Mouse (Mus musculus) small intestine, adult 2 months (tissue): ENCODE data around the gene Mpdz.

Source experiments
- CTCF ChIP-seq: fragments of 200-500 bp; IDR thresholded peaks from 2 replicates; pipeline ENCODE4 v1.5.1; 2012; ENCODE audit warnings: low read depth, mild to moderate bottlenecking, control low read depth, inconsistent platforms, low read length, moderate library complexity, mixed read lengths; ENCODE audit not compliant: insufficient replicate concordance, insufficient read length; ENCODE audit errors: extremely low read depth
- POLR2A ChIP-seq: fragments of 200-500 bp; IDR thresholded peaks from 2 replicates; pipeline ENCODE4 v1.6.1; 2012; ENCODE audit warnings: low read depth, mild to moderate bottlenecking, control low read depth, inconsistent platforms, low read length, moderate library complexity

GRCm38 (mm10) chr4:81345141-81345540 lies 97.5 kb downstream of the Mpdz start:
- TF ChIP-seq CTCF = no peak
- TF ChIP-seq POLR2A = no peak
